Mouse (Mus musculus): Measurements from ENCODE around the gene Ttc7.

DNA sequence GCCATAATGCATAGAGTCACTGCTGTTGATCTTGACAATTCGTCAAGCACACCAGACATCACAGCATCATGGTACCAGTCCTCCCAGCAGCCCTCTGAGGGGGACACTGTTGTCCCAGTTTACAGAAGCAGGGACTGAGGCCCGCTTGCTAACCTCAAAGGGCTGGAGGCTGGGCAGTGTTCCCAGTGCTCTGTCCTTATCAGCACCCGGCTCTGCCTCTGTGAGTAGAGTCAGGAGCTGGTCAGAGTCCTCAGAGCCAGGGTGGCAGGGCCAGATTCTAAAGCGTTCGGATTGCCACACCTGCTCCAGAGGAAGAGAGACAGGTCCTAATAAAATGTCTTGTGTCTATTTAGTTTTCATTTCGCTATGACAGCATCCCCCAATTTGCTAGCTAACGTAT is 55.0 kb downstream of the Ttc7 start:
- no peak for TF ChIP-seq EP300 (IDR thresholded peaks at IDR 0.05; ENCODE audit: low read depth)
- TF ChIP-seq CTCF (IDR thresholded peaks at IDR 0.05; ENCODE audit: low read depth), result no peak
